Mouse (Mus musculus): ENCODE measurements around the gene Aifm1. TPM values are rescaled to one million over a fixed set of nuclear protein-coding genes. Genes with fewer than 3 reads are reported as not detected.
A peak's percentile ranks its signal among the peaks of the same experiment; 100 is the strongest.

Aifm1 gene
- polyA plus RNA-seq, 1 experiment: 46.6 TPM

- H3ac ChIP-seq (ENCODE audit: control insufficient read depth, insufficient read length, low read depth): no peak overlapping the region
- no peaks in the 10 kb centered on the region for H3K36me3 ChIP-seq (ENCODE audit: control insufficient read depth, insufficient read depth)
- peaks cover 28% of the 10 kb centered on the region for H3K79me3 ChIP-seq (ENCODE audit: low read depth)
- no peak overlapping the region for H3K4me3 ChIP-seq (ENCODE audit: insufficient read depth, poor library complexity, severe bottlenecking)
- TF ChIP-seq MAX (IDR thresholded peaks at IDR 0.05) (no peak), CEBPB (IDR thresholded peaks at IDR 0.05; ENCODE audit: low read depth) (no peak), FOSL1 (IDR thresholded peaks at IDR 0.05; ENCODE audit: insufficient read depth, low read length, poor library complexity, severe bottlenecking) (no peak), USF1 (IDR thresholded peaks at IDR 0.05; ENCODE audit: low read depth) (no peak), CTCF (IDR thresholded peaks at IDR 0.05; ENCODE audit: control insufficient read depth, insufficient read depth, insufficient read length) (no peak), MYOG (IDR thresholded peaks at IDR 0.05; ENCODE audit: control insufficient read depth, extremely low read depth, insufficient read length) (no peak), MYOD1 (IDR thresholded peaks at IDR 0.05; ENCODE audit: control insufficient read depth, insufficient read length, low read depth) (no peak)
- H3K79me2 ChIP-seq (ENCODE audit: control insufficient read depth, insufficient read depth): peaks cover 33% of the 10 kb centered on the region
- no peaks in the 10 kb centered on the region for H3K27me3 ChIP-seq (ENCODE audit: control insufficient read depth, insufficient read depth, insufficient read length)
Measured at GRCm38 (mm10) chrX:48455018-48455417, 58.3 kb downstream of the Aifm1 start.

DNA sequence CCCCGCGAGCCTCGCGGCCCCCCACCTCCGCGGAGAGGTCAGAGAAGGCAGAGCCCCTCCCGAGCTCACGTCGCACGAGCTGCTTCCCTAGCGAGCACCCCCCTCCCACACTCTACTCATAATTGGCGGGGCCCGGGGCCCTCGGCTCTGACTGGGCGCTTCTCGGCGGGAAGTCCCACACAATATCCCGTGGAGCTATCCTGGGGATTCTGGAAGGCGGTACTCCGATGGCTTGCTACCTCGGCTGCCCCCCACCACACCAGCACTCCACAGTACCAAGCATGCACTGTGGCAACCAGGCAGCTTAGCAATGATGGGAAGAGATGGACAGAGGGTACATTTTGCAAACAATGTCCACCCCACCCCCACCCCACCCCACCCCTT is 58.9 kb downstream of the Aifm1 start:
- Histone ChIP-seq H3K27me3 (ENCODE audit: control insufficient read depth, insufficient read depth, insufficient read length) (no peaks in the 10 kb centered on the region), H3K36me3 (ENCODE audit: control insufficient read depth, insufficient read depth) (no peaks in the 10 kb centered on the region), H3K79me3 (ENCODE audit: low read depth) (peaks cover 32% of the 10 kb centered on the region), H3ac (ENCODE audit: control insufficient read depth, insufficient read length, low read depth) (peak overlapping the region; percentile 75), H3K79me2 (ENCODE audit: control insufficient read depth, insufficient read depth) (peaks cover 38% of the 10 kb centered on the region), H3K4me3 (ENCODE audit: insufficient read depth, poor library complexity, severe bottlenecking) (peak overlapping the region; percentile 50)
- TF ChIP-seq FOSL1 (IDR thresholded peaks at IDR 0.05; ENCODE audit: insufficient read depth, low read length, poor library complexity, severe bottlenecking) (no peak), CEBPB (IDR thresholded peaks at IDR 0.05; ENCODE audit: low read depth) (no peak), MAX (IDR thresholded peaks at IDR 0.05) (no peak), USF1 (IDR thresholded peaks at IDR 0.05; ENCODE audit: low read depth) (no peak), CTCF (IDR thresholded peaks at IDR 0.05; ENCODE audit: control insufficient read depth, insufficient read depth, insufficient read length) (no peak), MYOD1 (IDR thresholded peaks at IDR 0.05; ENCODE audit: control insufficient read depth, insufficient read length, low read depth) (no peak)

DNA sequence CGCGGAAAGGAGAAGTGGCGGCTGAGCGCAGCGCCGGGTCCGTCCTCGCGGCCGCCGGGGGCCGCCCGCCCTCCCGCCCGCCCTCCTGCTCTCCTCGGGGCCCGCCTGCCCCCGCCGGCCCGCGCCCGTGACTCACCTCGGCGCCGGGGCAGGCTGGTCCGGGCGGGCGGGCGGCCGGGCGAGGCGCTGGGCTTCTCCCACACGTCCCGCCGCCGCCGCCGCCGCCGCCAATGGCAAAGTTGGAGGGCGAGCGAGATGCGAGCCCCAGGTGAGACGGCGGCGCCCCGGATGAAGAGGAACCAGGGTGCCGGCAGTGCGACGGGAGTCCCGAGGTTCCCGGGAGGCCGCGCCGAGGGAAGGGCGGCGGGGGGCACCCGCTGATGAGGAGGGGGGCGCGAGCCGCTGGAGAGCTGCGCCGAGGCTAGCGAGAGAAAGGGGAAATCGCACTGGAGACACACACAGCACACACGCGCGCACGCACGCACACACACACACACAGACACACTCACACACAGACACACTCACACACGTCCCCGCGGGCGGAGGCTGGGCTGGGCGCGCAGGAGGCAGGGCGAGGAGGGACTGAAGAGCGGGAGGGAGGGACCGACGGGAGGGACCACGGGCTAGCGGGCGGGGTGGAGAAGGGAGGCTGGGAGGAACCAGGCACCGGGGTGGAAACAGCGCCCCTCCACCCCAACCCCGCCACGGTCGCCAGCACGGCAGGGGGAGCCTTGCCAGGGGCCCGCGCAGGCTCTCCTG is 59.4 kb downstream of the Aifm1 start:
- TF ChIP-seq MYOG (IDR thresholded peaks at IDR 0.05; ENCODE audit: control insufficient read depth, extremely low read depth, insufficient read length) (no peak), CTCF (IDR thresholded peaks at IDR 0.05; ENCODE audit: control insufficient read depth, insufficient read depth, insufficient read length) (peak; percentile 12)
- H3K27me3 ChIP-seq (ENCODE audit: control insufficient read depth, insufficient read depth, insufficient read length): no peaks in the 10 kb centered on the region
- peak overlapping the region; percentile 75 for H3ac ChIP-seq (ENCODE audit: control insufficient read depth, insufficient read length, low read depth)
- no peaks in the 10 kb centered on the region for H3K36me3 ChIP-seq (ENCODE audit: control insufficient read depth, insufficient read depth)
- peak overlapping the region; percentile 50 for H3K4me3 ChIP-seq (ENCODE audit: insufficient read depth, poor library complexity, severe bottlenecking)
- peaks cover 44% of the 10 kb centered on the region for H3K79me2 ChIP-seq (ENCODE audit: control insufficient read depth, insufficient read depth)
- peaks cover 35% of the 10 kb centered on the region for H3K79me3 ChIP-seq (ENCODE audit: low read depth)

DNA sequence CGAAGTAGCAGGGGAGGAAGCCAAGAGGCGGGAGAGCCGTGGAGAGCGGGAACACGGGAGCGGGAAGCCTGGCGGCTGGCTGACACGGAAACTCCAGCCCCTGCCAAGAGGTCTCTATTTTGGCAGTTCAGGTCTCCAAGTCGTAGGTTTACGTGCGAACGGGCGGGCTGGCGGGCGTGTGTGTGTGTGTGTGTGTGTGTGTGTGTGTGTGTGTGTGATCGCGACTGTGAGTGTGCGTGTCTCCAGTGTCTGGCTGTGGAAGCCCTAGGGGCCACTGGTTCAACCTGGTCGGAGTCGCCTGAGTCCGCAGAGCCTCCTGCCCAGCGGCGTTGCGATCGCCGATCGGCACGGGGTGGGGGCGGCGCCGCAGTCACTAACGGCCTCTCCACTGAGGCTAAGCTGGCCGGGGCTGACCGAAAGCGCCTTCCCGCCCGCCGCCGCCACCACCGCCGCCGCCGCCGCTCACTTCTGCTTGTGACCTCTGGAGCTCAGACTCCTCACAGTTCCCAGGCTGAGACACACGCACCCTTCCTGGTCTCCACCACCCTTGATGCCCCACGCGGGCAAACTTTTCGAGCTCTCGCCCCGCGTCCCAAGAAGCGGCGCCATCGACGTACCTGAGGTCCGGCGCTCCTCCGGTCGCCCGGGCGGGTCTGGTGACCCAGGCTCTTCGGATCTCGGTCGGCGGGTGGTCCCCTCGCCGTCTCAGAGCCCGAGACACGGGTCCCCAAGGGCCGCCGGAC is 60.3 kb downstream of the Aifm1 start:
- Histone ChIP-seq H3K4me3 (ENCODE audit: insufficient read depth, poor library complexity, severe bottlenecking) (peak overlapping the region; percentile 50), H3K36me3 (ENCODE audit: control insufficient read depth, insufficient read depth) (no peaks in the 10 kb centered on the region), H3K27me3 (ENCODE audit: control insufficient read depth, insufficient read depth, insufficient read length) (no peaks in the 10 kb centered on the region), H3K79me2 (ENCODE audit: control insufficient read depth, insufficient read depth) (peaks cover 52% of the 10 kb centered on the region), H3K79me3 (ENCODE audit: low read depth) (peaks cover 40% of the 10 kb centered on the region), H3ac (ENCODE audit: control insufficient read depth, insufficient read length, low read depth) (peak overlapping the region; percentile 54)
- TF ChIP-seq FOSL1 (IDR thresholded peaks at IDR 0.05; ENCODE audit: insufficient read depth, low read length, poor library complexity, severe bottlenecking) (no peak), CEBPB (IDR thresholded peaks at IDR 0.05; ENCODE audit: low read depth) (no peak), USF1 (IDR thresholded peaks at IDR 0.05; ENCODE audit: low read depth) (no peak), CTCF (IDR thresholded peaks at IDR 0.05; ENCODE audit: control insufficient read depth, insufficient read depth, insufficient read length) (no peak), MAX (IDR thresholded peaks at IDR 0.05) (no peak), MYOG (IDR thresholded peaks at IDR 0.05; ENCODE audit: control insufficient read depth, extremely low read depth, insufficient read length) (no peak), MYOD1 (IDR thresholded peaks at IDR 0.05; ENCODE audit: control insufficient read depth, insufficient read length, low read depth) (no peak)

DNA sequence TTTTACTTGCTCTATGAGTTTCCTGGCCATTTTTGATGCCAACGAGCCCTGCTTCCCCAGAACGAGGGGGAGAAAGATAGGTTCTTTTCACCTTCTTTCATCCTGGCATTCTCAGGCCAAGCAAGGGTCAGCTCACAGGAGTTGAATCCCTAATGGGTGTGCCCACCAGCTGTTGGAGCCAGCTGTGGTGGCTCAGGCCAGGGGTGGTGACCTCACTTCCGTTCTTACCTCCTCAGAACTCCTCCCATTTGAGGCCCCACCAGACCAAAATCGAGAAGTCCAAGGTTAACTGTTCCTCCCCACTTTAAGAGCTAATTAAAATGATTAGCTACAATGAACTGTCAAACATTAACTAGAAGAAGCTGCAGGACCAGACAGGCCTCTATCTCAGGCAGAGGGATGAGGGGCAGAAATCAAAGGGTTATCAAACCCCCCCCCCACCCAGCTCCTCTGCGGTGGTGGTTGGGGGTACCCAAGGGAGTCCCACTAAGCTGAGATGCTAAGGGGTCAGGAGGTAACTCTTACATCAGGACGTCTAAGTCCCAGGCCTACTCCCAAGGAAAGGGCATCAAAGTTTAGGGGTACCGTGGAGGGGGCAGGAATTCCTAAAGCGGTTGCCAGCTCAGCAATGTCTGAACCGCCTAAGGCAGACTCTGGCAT is 61.0 kb downstream of the Aifm1 start:
- TF ChIP-seq MAX (IDR thresholded peaks at IDR 0.05) (no peak), MYOD1 (IDR thresholded peaks at IDR 0.05; ENCODE audit: control insufficient read depth, insufficient read length, low read depth) (peak; percentile 65), CTCF (IDR thresholded peaks at IDR 0.05; ENCODE audit: control insufficient read depth, insufficient read depth, insufficient read length) (no peak)
- H3ac ChIP-seq (ENCODE audit: control insufficient read depth, insufficient read length, low read depth): peak overlapping the region; percentile 54
- no peaks in the 10 kb centered on the region for H3K36me3 ChIP-seq (ENCODE audit: control insufficient read depth, insufficient read depth)

More for the DNA sequence above, 61.0 kb downstream of the Aifm1 start:
- peaks cover 46% of the 10 kb centered on the region for H3K79me3 ChIP-seq (ENCODE audit: low read depth)
- peak overlapping the region; percentile 50 for H3K4me3 ChIP-seq (ENCODE audit: insufficient read depth, poor library complexity, severe bottlenecking)
- peaks cover 59% of the 10 kb centered on the region for H3K79me2 ChIP-seq (ENCODE audit: control insufficient read depth, insufficient read depth)
- H3K27me3 ChIP-seq (ENCODE audit: control insufficient read depth, insufficient read depth, insufficient read length): no peaks in the 10 kb centered on the region

Data from C2C12 (cell line).